Mouse (Mus musculus): ENCODE data around the gene Tceal5.

Tceal5 gene

GRCm38 (mm10) chrX:136171189-136172117 is 32.2 kb downstream of the Tceal5 start:
- peak; percentile 77 for DNase-seq

- peak; percentile 48 for DNase-seq
Observed at GRCm38 (mm10) chrX:136170625-136171024, 33.1 kb downstream of the Tceal5 start.
